Mouse (Mus musculus) heart, embryonic 11.5 days (tissue): ENCODE results near the gene Amn. TPM values are rescaled to one million over a fixed set of nuclear protein-coding genes. Genes with fewer than 3 reads are reported as not detected.

Source experiments
- ATAC-seq: fragments of 200-750 bp; cut with Nextera tagmentation; replicated peaks from 2 replicates; pipeline ENCODE4 v1.8.0; 2017; ENCODE audit warnings: moderate library complexity; ENCODE audit not compliant: insufficient number of reproducible peaks, low FRiP score, low TSS enrichment
- H3K27ac ChIP-seq: fragments of 300-500 bp; sonication (generic); 2 replicates; pipeline ENCODE4 v1.5.1; 2014; ENCODE audit warnings: mild to moderate bottlenecking, low read depth, low read length
- H3K27me3 ChIP-seq: fragments of 300-500 bp; sonication (generic); 2 replicates; pipeline ENCODE4 v1.6.1; 2014; ENCODE audit warnings: mild to moderate bottlenecking, low read length, mixed read lengths; ENCODE audit not compliant: control insufficient read depth, insufficient read depth
- H3K36me3 ChIP-seq: fragments of 300-500 bp; sonication (generic); 2 replicates; pipeline ENCODE4 v1.6.1; 2014; ENCODE audit warnings: mild to moderate bottlenecking, low read length, moderate library complexity, mixed read lengths; ENCODE audit not compliant: control insufficient read depth, insufficient read depth
- H3K4me1 ChIP-seq: fragments of 300-500 bp; sonication (generic); 2 replicates; pipeline ENCODE4 v1.6.1; 2014; ENCODE audit warnings: low read length; ENCODE audit not compliant: control insufficient read depth, insufficient read depth
- H3K4me2 ChIP-seq: fragments of 300-500 bp; sonication (generic); 2 replicates; pipeline ENCODE4 v1.6.1; 2014; ENCODE audit warnings: mild to moderate bottlenecking, moderate library complexity
- H3K4me3 ChIP-seq: fragments of 300-500 bp; sonication (generic); 2 replicates; pipeline ENCODE4 v1.5.1; 2014; ENCODE audit warnings: low read depth, low read length
- H3K9ac ChIP-seq: fragments of 300-500 bp; sonication (generic); 2 replicates; pipeline ENCODE4 v1.6.1; 2014; ENCODE audit warnings: mild to moderate bottlenecking, low read depth, low read length, moderate library complexity
- H3K9me3 ChIP-seq: fragments of 300-500 bp; sonication (generic); replicated peaks from 2 replicates; pipeline ENCODE4 v1.6.1; 2016; ENCODE audit warnings: low read length; ENCODE audit not compliant: control insufficient read depth
- WGBS: fragments of 180-500 bp; shearing (Covaris S2); extraction: QIAGEN DNeasy Blood & Tissue Kit; methylation state at CpG from one replicate; pipeline ENCODE4 v1.1.7; 2014; ENCODE audit not compliant: insufficient replicate concordance; 5-methylcytosine and 5-hydroxymethylcytosine counted together
- polyA plus RNA-seq: library from polyadenylated mRNA; unstranded; fragments of >200 nt; fragmentation: Nextera tagmentation; extraction: Ambion mirVana; gene quantifications from 2 replicates; pipeline ENCODE4 v1.2.1, GENCODE M21; 2014

Gene Amn
- polyA plus RNA-seq, 1 experiment from 2014 or later = 2.2 TPM

- no peak for ATAC-seq
- Histone ChIP-seq H3K27me3 (no peaks in the 10 kb centered on the region), H3K9me3 (no peaks in the 10 kb centered on the region), H3K9ac (no peak overlapping the region), H3K4me3 (no peak overlapping the region), H3K27ac (no peak overlapping the region), H3K4me2 (no peak overlapping the region), H3K36me3 (peaks cover 79% of the 10 kb centered on the region), H3K4me1 (no peaks in the 10 kb centered on the region)
- WGBS = 78% methylated on average over 12 of the region's 12 CpGs
These were observed 49.7 kb downstream of the Amn start for GRCm38 (mm10) chr12:111320549-111320948.

- H3K4me2 ChIP-seq = no peak overlapping the region
- no peak overlapping the region for H3K27ac ChIP-seq
- H3K36me3 ChIP-seq = peaks cover 78% of the 10 kb centered on the region
- ATAC-seq = no peak
- H3K27me3 ChIP-seq = no peaks in the 10 kb centered on the region
- H3K4me1 ChIP-seq = no peaks in the 10 kb centered on the region
- no peaks in the 10 kb centered on the region for H3K9me3 ChIP-seq
- no peak overlapping the region for H3K9ac ChIP-seq
- 92% methylated on average over 13 of the region's 13 CpGs for WGBS
- H3K4me3 ChIP-seq = no peak overlapping the region
These were observed 50.9 kb downstream of the Amn start for GRCm38 (mm10) chr12:111321832-111322231.

GRCm38 (mm10) chr12:111323423-111323822 lies 52.5 kb downstream of the Amn start:
- Histone ChIP-seq H3K4me3 (no peak overlapping the region), H3K9ac (no peak overlapping the region), H3K9me3 (no peaks in the 10 kb centered on the region), H3K27ac (no peak overlapping the region), H3K4me1 (no peaks in the 10 kb centered on the region), H3K36me3 (peaks cover 68% of the 10 kb centered on the region), H3K4me2 (no peak overlapping the region), H3K27me3 (no peaks in the 10 kb centered on the region)
- ATAC-seq = no peak
- WGBS = 82% methylated on average over 4 of the region's 4 CpGs

- Histone ChIP-seq H3K36me3 (peaks cover 60% of the 10 kb centered on the region), H3K27ac (no peak overlapping the region), H3K4me1 (no peaks in the 10 kb centered on the region), H3K9ac (no peak overlapping the region), H3K9me3 (no peaks in the 10 kb centered on the region), H3K27me3 (no peaks in the 10 kb centered on the region), H3K4me2 (no peak overlapping the region), H3K4me3 (no peak overlapping the region)
- ATAC-seq = no peak
- 91% methylated on average over 21 of the region's 21 CpGs for WGBS
These were observed 53.6 kb downstream of the Amn start for GRCm38 (mm10) chr12:111324536-111324935.

GRCm38 (mm10) chr12:111324949-111325348 lies 54.1 kb downstream of the Amn start:
- peaks cover 56% of the 10 kb centered on the region for H3K36me3 ChIP-seq
- H3K9ac ChIP-seq = no peak overlapping the region
- 93% methylated on average over 12 of the region's 12 CpGs for WGBS
- no peaks in the 10 kb centered on the region for H3K4me1 ChIP-seq
- H3K27ac ChIP-seq = no peak overlapping the region
- no peak for ATAC-seq
- no peaks in the 10 kb centered on the region for H3K27me3 ChIP-seq
- no peak overlapping the region for H3K4me2 ChIP-seq
- no peaks in the 10 kb centered on the region for H3K9me3 ChIP-seq
- no peak overlapping the region for H3K4me3 ChIP-seq

- WGBS = 89% methylated on average over 18 of the region's 18 CpGs
- Histone ChIP-seq H3K4me3 (no peak overlapping the region), H3K9ac (no peak overlapping the region), H3K9me3 (no peaks in the 10 kb centered on the region), H3K36me3 (peaks cover 54% of the 10 kb centered on the region), H3K4me1 (no peaks in the 10 kb centered on the region), H3K27ac (no peak overlapping the region), H3K27me3 (no peaks in the 10 kb centered on the region), H3K4me2 (no peak overlapping the region)
- no peak for ATAC-seq
These were observed 55.0 kb downstream of the Amn start for GRCm38 (mm10) chr12:111325744-111326424.

Other genes starting within 250 kb of the Amn start
- 11.9 TPM in 2 replicates for gene Rcor1, start 231.7 kb upstream of the Amn start, polyA plus RNA-seq
- gene Traf3, start 104.7 kb upstream of the Amn start, polyA plus RNA-seq = 6.9 and 8.2 TPM in 2 replicates
- gene 4930595D18Rik, start 86.6 kb upstream of the Amn start, polyA plus RNA-seq = not detected in 2 replicates
- 25.4 and 33.2 TPM in 2 replicates for gene Cdc42bpb, start 106.6 kb downstream of the Amn start, polyA plus RNA-seq
- gene Lbhd2, start 135.7 kb downstream of the Amn start, polyA plus RNA-seq = 0.50 TPM in 1 of 2 replicates, not detected in the other
- 11.3 and 11.6 TPM in 2 replicates for gene Exoc3l4, start 145.9 kb downstream of the Amn start, polyA plus RNA-seq
- gene Tnfaip2, start 171.4 kb downstream of the Amn start, polyA plus RNA-seq = 7.7 and 11.2 TPM in 2 replicates
- gene Gm266, start 214.7 kb downstream of the Amn start, polyA plus RNA-seq = 5.5 and 6.2 TPM in 2 replicates